Mouse (Mus musculus): ENCODE data around the gene Cth. TPM values are rescaled to one million over a fixed set of nuclear protein-coding genes. Genes with fewer than 3 reads are reported as not detected.

Gene Cth
- polyA plus RNA-seq (2015; fragmentation: Nextera tagmentation; extraction: Ambion mirVana): 27.0 and 34.0 TPM in 2 replicates

- no peaks in the 10 kb centered on the region for H3K9me3 ChIP-seq (replicated peaks)
- DNase-seq (peak; percentile 88), ATAC-seq (ENCODE audit: low read depth) (peak; percentile 99)
- peak within 1 kb of the TSS; percentile 59 for H3K9ac ChIP-seq
- H3K4me3 ChIP-seq (replicated peaks): peak within 1 kb of the TSS; percentile 54
- peaks cover 8% of the 10 kb centered on the region for H3K4me1 ChIP-seq (replicated peaks)
- peaks cover 11% of the 10 kb centered on the region; the same call in 1 of the 2 replicates for H3K27me3 ChIP-seq
- peak within 1 kb of the TSS; percentile 39 for H3K27ac ChIP-seq
- no peaks in the 10 kb centered on the region for H3K36me3 ChIP-seq
- whole genome bisulfite sequencing (ENCODE audit: insufficient replicate concordance): 1% methylated on average over 30 of the region's 30 CpGs
- peak within 1 kb of the TSS; percentile 75 for H3K4me2 ChIP-seq
Observed at GRCm38 (mm10) chr3:157924692-157925328, at the start of gene Cth. Gene Cth (minus strand): TSS chr3:157925077.

GRCm38 (mm10) chr3:157973236-157973635 is 48.4 kb upstream of the Cth start:
- no peak for DNase-seq
- WGBS (ENCODE audit: insufficient replicate concordance): 91% methylated on average over 2 of the region's 2 CpGs
- no peak overlapping the region for H3K4me3 ChIP-seq (replicated peaks)

GRCm38 (mm10) chr3:157971151-157971550 is 46.3 kb upstream of the Cth start:
- no peak overlapping the region for H3K4me3 ChIP-seq (replicated peaks)
- no peak overlapping the region for H3K4me2 ChIP-seq
- no peaks in the 10 kb centered on the region for H3K4me1 ChIP-seq (replicated peaks)
- no peak for ATAC-seq (ENCODE audit: low read depth)
- no peak overlapping the region for H3K9ac ChIP-seq
- no peaks in the 10 kb centered on the region for H3K9me3 ChIP-seq (replicated peaks)
- H3K36me3 ChIP-seq: peaks cover 9% of the 10 kb centered on the region
- 80% methylated on average over 2 of the region's 2 CpGs for WGBS (ENCODE audit: insufficient replicate concordance)
- H3K27me3 ChIP-seq: no peaks in the 10 kb centered on the region
- no peak overlapping the region for H3K27ac ChIP-seq
- DNase-seq: no peak

More at GRCm38 (mm10) chr3:157973236-157973635, 48.4 kb upstream of the Cth start:
- no peaks in the 10 kb centered on the region for H3K27me3 ChIP-seq
- ATAC-seq (ENCODE audit: low read depth): no peak
- H3K36me3 ChIP-seq: peaks cover 10% of the 10 kb centered on the region
- no peaks in the 10 kb centered on the region for H3K9me3 ChIP-seq (replicated peaks)
- no peak overlapping the region for H3K27ac ChIP-seq
- H3K9ac ChIP-seq: no peak overlapping the region
- H3K4me2 ChIP-seq: no peak overlapping the region
- no peaks in the 10 kb centered on the region for H3K4me1 ChIP-seq (replicated peaks)

GRCm38 (mm10) chr3:157957320-157957719 is 32.4 kb upstream of the Cth start:
- no peaks in the 10 kb centered on the region for H3K9me3 ChIP-seq (replicated peaks)
- no peak overlapping the region for H3K4me2 ChIP-seq
- no peak overlapping the region for H3K27ac ChIP-seq
- H3K4me3 ChIP-seq (replicated peaks): no peak overlapping the region
- no peak for ATAC-seq (ENCODE audit: low read depth)
- DNase-seq: no peak
- H3K9ac ChIP-seq: no peak overlapping the region
- H3K27me3 ChIP-seq: no peaks in the 10 kb centered on the region
- peaks cover 10% of the 10 kb centered on the region; the same call in 1 of the 2 replicates for H3K4me1 ChIP-seq (replicated peaks)
- peaks cover 9% of the 10 kb centered on the region for H3K36me3 ChIP-seq

- Histone ChIP-seq H3K9ac (no peak overlapping the region), H3K36me3 (peaks cover 11% of the 10 kb centered on the region), H3K4me2 (no peak overlapping the region), H3K4me1 (replicated peaks) (peaks cover 17% of the 10 kb centered on the region), H3K9me3 (replicated peaks) (no peaks in the 10 kb centered on the region), H3K27ac (no peak overlapping the region), H3K27me3 (no peaks in the 10 kb centered on the region), H3K4me3 (replicated peaks) (no peak overlapping the region)
- 0 out of 2 replicates have a peak, but pooled peaks have one; percentile 21 for ATAC-seq (ENCODE audit: low read depth)
- no peak for DNase-seq
- 88% methylated on average over 3 of the region's 3 CpGs for WGBS (ENCODE audit: insufficient replicate concordance)
Observed at GRCm38 (mm10) chr3:157956201-157956600, 31.3 kb upstream of the Cth start.

GRCm38 (mm10) chr3:157955466-157955865 is 30.6 kb upstream of the Cth start:
- WGBS (ENCODE audit: insufficient replicate concordance): 77% methylated on average over 2 of the region's 2 CpGs
- H3K4me1 ChIP-seq (replicated peaks): peaks cover 18% of the 10 kb centered on the region
- H3K9ac ChIP-seq: no peak overlapping the region
- H3K27me3 ChIP-seq: no peaks in the 10 kb centered on the region
- no peak overlapping the region for H3K4me2 ChIP-seq
- DNase-seq (no peak), ATAC-seq (ENCODE audit: low read depth) (no peak)
- no peak overlapping the region for H3K4me3 ChIP-seq (replicated peaks)
- no peaks in the 10 kb centered on the region for H3K9me3 ChIP-seq (replicated peaks)
- H3K36me3 ChIP-seq: peaks cover 9% of the 10 kb centered on the region
- no peak overlapping the region for H3K27ac ChIP-seq

- H3K9ac ChIP-seq: no peak overlapping the region
- H3K9me3 ChIP-seq (replicated peaks): no peaks in the 10 kb centered on the region
- H3K4me3 ChIP-seq (replicated peaks): no peak overlapping the region
- no peak overlapping the region for H3K4me2 ChIP-seq
- WGBS (ENCODE audit: insufficient replicate concordance): 83% methylated on average over 2 of the region's 2 CpGs
- H3K27ac ChIP-seq: no peak overlapping the region
- H3K27me3 ChIP-seq: no peaks in the 10 kb centered on the region
- ATAC-seq (ENCODE audit: low read depth) (no peak), DNase-seq (no peak)
- H3K36me3 ChIP-seq: peaks cover 12% of the 10 kb centered on the region
- peaks cover 31% of the 10 kb centered on the region for H3K4me1 ChIP-seq (replicated peaks)
Observed at GRCm38 (mm10) chr3:157952716-157953115, 27.8 kb upstream of the Cth start.

GRCm38 (mm10) chr3:157947383-157948280 is 22.8 kb upstream of the Cth start:
- peaks cover 12% of the 10 kb centered on the region for H3K36me3 ChIP-seq
- peak overlapping the region; percentile 87 for H3K4me2 ChIP-seq
- H3K9me3 ChIP-seq (replicated peaks): no peaks in the 10 kb centered on the region
- peak overlapping the region; percentile 98 for H3K9ac ChIP-seq
- DNase-seq: peak; percentile 46
- peak overlapping the region; percentile 96 for H3K27ac ChIP-seq
- no peaks in the 10 kb centered on the region for H3K27me3 ChIP-seq
- H3K4me3 ChIP-seq (replicated peaks): peak overlapping the region; percentile 96
- WGBS (ENCODE audit: insufficient replicate concordance): under 1% methylated on average over 92 of the region's 93 CpGs
- peaks cover 33% of the 10 kb centered on the region for H3K4me1 ChIP-seq (replicated peaks)
- ATAC-seq (ENCODE audit: low read depth): peak; percentile 73

- ATAC-seq (ENCODE audit: low read depth) (peak; percentile 94), DNase-seq (peak; percentile 84)
- H3K4me1 ChIP-seq (replicated peaks): peaks cover 33% of the 10 kb centered on the region
- H3K9ac ChIP-seq: peak within 1 kb of the TSS; percentile 98
- peak within 1 kb of the TSS; percentile 96 for H3K4me3 ChIP-seq (replicated peaks)
- H3K36me3 ChIP-seq: peaks cover 11% of the 10 kb centered on the region
- H3K27ac ChIP-seq: peak within 1 kb of the TSS; percentile 96
- no peaks in the 10 kb centered on the region for H3K27me3 ChIP-seq
- no peaks in the 10 kb centered on the region for H3K9me3 ChIP-seq (replicated peaks)
- WGBS (ENCODE audit: insufficient replicate concordance): under 1% methylated on average over 45 of the region's 45 CpGs
- H3K4me2 ChIP-seq: peak within 1 kb of the TSS; percentile 87
Observed at GRCm38 (mm10) chr3:157946843-157947358, 22.0 kb upstream of the Cth start, which contains the start of gene Ankrd13c. Gene Ankrd13c (plus strand): TSS chr3:157947239.

GRCm38 (mm10) chr3:157938585-157938984 is 13.7 kb upstream of the Cth start:
- Histone ChIP-seq H3K27me3 (no peaks in the 10 kb centered on the region), H3K4me3 (replicated peaks) (no peak overlapping the region), H3K9me3 (replicated peaks) (no peaks in the 10 kb centered on the region), H3K36me3 (no peaks in the 10 kb centered on the region), H3K4me2 (no peak overlapping the region), H3K27ac (no peak overlapping the region), H3K9ac (no peak overlapping the region), H3K4me1 (replicated peaks) (no peaks in the 10 kb centered on the region)
- no peak for DNase-seq
- 27% methylated on average over 2 of the region's 2 CpGs for WGBS (ENCODE audit: insufficient replicate concordance)
- ATAC-seq (ENCODE audit: low read depth): no peak

- no peak overlapping the region for H3K27ac ChIP-seq
- DNase-seq (no peak), ATAC-seq (ENCODE audit: low read depth) (no peak)
- WGBS (ENCODE audit: insufficient replicate concordance): 52% methylated on average over 3 of the region's 3 CpGs
- no peak overlapping the region for H3K4me2 ChIP-seq
- H3K4me3 ChIP-seq (replicated peaks): no peak overlapping the region
- no peaks in the 10 kb centered on the region for H3K9me3 ChIP-seq (replicated peaks)
- H3K9ac ChIP-seq: no peak overlapping the region
- 0 out of 2 replicates have a peak, but pooled peaks cover 2% of the 10 kb centered on the region for H3K4me1 ChIP-seq (replicated peaks)
- H3K27me3 ChIP-seq: 0 out of 2 replicates have a peak, but pooled peaks cover 2% of the 10 kb centered on the region
- H3K36me3 ChIP-seq: no peaks in the 10 kb centered on the region
Observed at GRCm38 (mm10) chr3:157934301-157934823, 9.5 kb upstream of the Cth start.

Data from liver, embryonic 13.5 days (tissue).